Mouse (Mus musculus) kidney, adult 2 months (tissue): ENCODE measurements at regions not wholly inside any gene's neighbourhood (a gene's known extent, or its start where the extent isn't known, plus 50 kb on each side); places are given as distances from the start of the nearest gene placed in this dataset.
A peak's percentile ranks its signal among the peaks of the same experiment; 100 is the strongest.

ENCODE experiments used
- DNase-seq: peaks from one replicate; pipeline ENCODE4 v3.0.0; 2021
- H3K27ac ChIP-seq: fragments of 200-500 bp; 2 replicates; pipeline ENCODE4 v1.5.1; 2012; ENCODE audit warnings: low read depth, low read length, control low read depth, inconsistent platforms; ENCODE audit not compliant: insufficient read depth
- H3K27me3 ChIP-seq: fragments of 200-500 bp; replicated peaks from 2 replicates; pipeline ENCODE4 v1.6.1; 2012; ENCODE audit warnings: mild to moderate bottlenecking, moderate library complexity, low read length, inconsistent platforms; ENCODE audit not compliant: control insufficient read depth, insufficient read depth
- H3K36me3 ChIP-seq: fragments of 200-500 bp; 2 replicates; pipeline ENCODE4 v1.6.1; 2012; ENCODE audit warnings: mild to moderate bottlenecking, moderate library complexity, low read length, inconsistent platforms; ENCODE audit not compliant: control insufficient read depth, insufficient read depth
- H3K4me1 ChIP-seq: fragments of 200-500 bp; 2 replicates; pipeline ENCODE4 v1.6.1; 2011; ENCODE audit warnings: low read length; ENCODE audit not compliant: control insufficient read depth, insufficient read depth
- H3K4me3 ChIP-seq: fragments of 200-500 bp; 2 replicates; pipeline ENCODE4 v1.5.1; 2011; ENCODE audit warnings: mild to moderate bottlenecking, low read depth, low read length, control low read depth; ENCODE audit not compliant: insufficient read depth
- CTCF ChIP-seq: fragments of 200-500 bp; conservative IDR thresholded peaks from 2 replicates; pipeline ENCODE4 v1.5.1; 2011; ENCODE audit warnings: low read depth, mild to moderate bottlenecking, control low read depth, low read length, moderate library complexity, mixed read lengths; ENCODE audit not compliant: insufficient read depth, insufficient read length
- POLR2A ChIP-seq: fragments of 200-500 bp; IDR thresholded peaks from one replicate; pipeline ENCODE4 v1.6.1; 2011; ENCODE audit warnings: low read depth, low read length, control low read depth
- WGBS: fragments of 180-500 bp; shearing (Covaris S2); methylation state at CpG from one replicate; pipeline ENCODE4 v1.1.7; 2018; 5-methylcytosine and 5-hydroxymethylcytosine counted together

- 82% methylated on average over 15 of the region's 15 CpGs for WGBS
- Histone ChIP-seq H3K27ac (no peak overlapping the region), H3K4me3 (no peak overlapping the region), H3K4me1 (no peaks in the 10 kb centered on the region), H3K36me3 (no peaks in the 10 kb centered on the region), H3K27me3 (no peaks in the 10 kb centered on the region)
- no peak for DNase-seq
- TF ChIP-seq POLR2A (no peak), CTCF (no peak)
Observed at GRCm38 (mm10) chr4:124265527-124265926, 345.1 kb downstream of the 3100002H09Rik start.

DNA sequence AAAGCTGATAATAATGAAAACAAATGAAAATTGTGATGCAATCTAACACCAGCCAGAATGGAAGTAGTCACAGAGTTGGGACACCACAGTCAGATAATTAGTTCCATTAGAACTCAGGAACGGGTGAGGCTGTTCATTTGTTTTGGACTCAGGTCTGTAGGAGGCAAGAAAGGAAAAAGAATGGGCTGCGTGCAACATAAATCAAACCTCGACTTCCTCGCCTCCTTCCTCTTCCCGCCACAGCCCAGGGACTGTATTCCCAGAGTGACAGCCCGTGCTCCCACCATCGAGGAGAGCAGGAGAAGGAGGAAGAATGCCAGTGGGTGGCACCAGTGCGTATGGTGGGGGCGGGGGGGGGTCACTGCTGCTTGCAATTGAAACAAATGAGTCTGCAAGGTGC, 339.2 kb upstream of the 4930535I16Rik start:
- Histone ChIP-seq H3K27ac (no peak overlapping the region), H3K4me3 (no peak overlapping the region), H3K27me3 (no peaks in the 10 kb centered on the region; the same call in 1 of the 2 replicates), H3K4me1 (no peaks in the 10 kb centered on the region), H3K36me3 (no peaks in the 10 kb centered on the region)
- no peak for TF ChIP-seq POLR2A
- no peak for TF ChIP-seq CTCF
- 7% methylated on average over 9 of the region's 9 CpGs for WGBS
- DNase-seq: peak; percentile 68

DNA sequence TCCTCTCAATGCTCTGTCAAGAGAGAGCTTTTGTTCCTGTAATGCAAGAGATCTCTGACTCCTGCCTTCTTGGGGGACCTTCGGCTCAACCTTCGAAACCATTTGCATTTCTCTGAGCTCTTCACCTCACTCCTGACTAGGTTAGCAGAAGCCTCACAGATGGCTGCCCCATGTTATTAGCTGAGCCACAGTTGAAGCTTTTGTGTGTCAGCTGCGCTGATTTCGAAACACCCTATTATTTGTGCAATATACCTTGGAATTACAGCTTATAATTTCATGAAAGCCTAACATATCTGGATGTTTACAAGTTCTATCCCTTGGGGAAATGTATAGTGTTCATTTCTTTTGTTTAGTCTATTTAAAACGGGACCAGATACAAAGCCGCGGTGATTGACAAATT, 338.7 kb upstream of the 4930535I16Rik start:
- H3K36me3 ChIP-seq: no peaks in the 10 kb centered on the region
- no peak for DNase-seq
- no peaks in the 10 kb centered on the region for H3K4me1 ChIP-seq
- H3K27ac ChIP-seq: no peak overlapping the region
- TF ChIP-seq CTCF: no peak
- no peak for TF ChIP-seq POLR2A
- H3K4me3 ChIP-seq: no peak overlapping the region
- H3K27me3 ChIP-seq: no peaks in the 10 kb centered on the region; the same call in 1 of the 2 replicates
- 73% methylated on average over 7 of the region's 7 CpGs for WGBS

- WGBS: 69% methylated on average over 7 of the region's 7 CpGs
- H3K4me3 ChIP-seq: no peak overlapping the region
- H3K36me3 ChIP-seq: no peaks in the 10 kb centered on the region
- no peak for TF ChIP-seq CTCF
- TF ChIP-seq POLR2A: no peak
- DNase-seq: no peak
- no peaks in the 10 kb centered on the region for H3K4me1 ChIP-seq
- H3K27me3 ChIP-seq: no peaks in the 10 kb centered on the region; the same call in 1 of the 2 replicates
- H3K27ac ChIP-seq: no peak overlapping the region
Observed at GRCm38 (mm10) chr4:124255183-124255543, 337.3 kb upstream of the 4930535I16Rik start.

- DNase-seq: no peak
- no peak overlapping the region for H3K4me3 ChIP-seq
- no peaks in the 10 kb centered on the region; the same call in 1 of the 2 replicates for H3K27me3 ChIP-seq
- WGBS: 45% methylated on average over 22 of the region's 22 CpGs
- no peak overlapping the region for H3K27ac ChIP-seq
- H3K36me3 ChIP-seq: no peaks in the 10 kb centered on the region
- TF ChIP-seq CTCF (no peak), POLR2A (no peak)
- H3K4me1 ChIP-seq: no peaks in the 10 kb centered on the region
Observed at GRCm38 (mm10) chr4:124254446-124255182, 336.8 kb upstream of the 4930535I16Rik start.

GRCm38 (mm10) chr4:124241600-124241999, 323.8 kb upstream of the 4930535I16Rik start:
- H3K27ac ChIP-seq: no peak overlapping the region
- TF ChIP-seq POLR2A (no peak), CTCF (no peak)
- whole genome bisulfite sequencing: 16% methylated on average over 13 of the region's 13 CpGs
- no peaks in the 10 kb centered on the region for H3K4me1 ChIP-seq
- DNase-seq: no peak
- H3K27me3 ChIP-seq: no peaks in the 10 kb centered on the region
- no peaks in the 10 kb centered on the region for H3K36me3 ChIP-seq
- no peak overlapping the region for H3K4me3 ChIP-seq

DNA sequence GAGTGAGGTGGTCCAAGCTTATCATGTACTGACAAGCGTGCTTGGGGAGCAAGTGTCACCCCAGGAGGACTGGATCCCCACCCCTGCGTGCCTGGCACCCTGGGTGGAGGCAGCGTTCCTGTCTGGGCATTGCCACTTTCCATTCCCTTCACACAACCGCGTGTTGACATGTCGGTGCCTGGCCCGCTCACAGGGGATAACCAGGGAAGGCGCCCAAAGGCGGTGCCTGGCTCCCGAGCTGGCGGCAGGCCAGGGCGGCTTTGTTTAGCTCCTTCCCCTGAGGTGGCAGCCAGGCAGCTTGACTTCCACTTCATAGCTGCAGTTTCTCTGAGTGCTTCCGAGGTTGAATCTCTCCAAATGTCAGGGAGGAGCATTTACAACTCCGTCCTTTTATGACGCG, 318.7 kb upstream of the 4930535I16Rik start:
- H3K27me3 ChIP-seq: no peaks in the 10 kb centered on the region
- peak; percentile 67 for DNase-seq
- 45% methylated on average over 16 of the region's 16 CpGs for WGBS
- TF ChIP-seq CTCF (no peak), POLR2A (no peak)
- H3K36me3 ChIP-seq: no peaks in the 10 kb centered on the region
- no peak overlapping the region for H3K4me3 ChIP-seq
- H3K4me1 ChIP-seq: no peaks in the 10 kb centered on the region
- no peak overlapping the region for H3K27ac ChIP-seq
